Mouse (Mus musculus) forebrain, embryonic 12.5 days (tissue): ENCODE results near the gene Aldoart2. TPM values are rescaled to one million over a fixed set of nuclear protein-coding genes. Genes with fewer than 3 reads are reported as not detected.
A peak's percentile ranks its signal among the peaks of the same experiment; 100 is the strongest.

Experiments used
- ATAC-seq: fragments of 200-750 bp; cut with Nextera tagmentation; 2 replicates; pipeline ENCODE4 v1.8.0; 2017; ENCODE audit warnings: moderate TSS enrichment; ENCODE audit not compliant: low FRiP score
- H3K27ac ChIP-seq: fragments of 300-500 bp; sonication (generic); 2 replicates; pipeline ENCODE4 v1.5.1; 2016; ENCODE audit warnings: mild to moderate bottlenecking
- H3K27me3 ChIP-seq: fragments of 300-500 bp; sonication (generic); 2 replicates; pipeline ENCODE4 v1.6.1; 2016; ENCODE audit warnings: mild to moderate bottlenecking
- H3K36me3 ChIP-seq: fragments of 300-500 bp; sonication (generic); replicated peaks from 2 replicates; pipeline ENCODE4 v1.6.1; 2016; ENCODE audit warnings: mild to moderate bottlenecking
- H3K4me1 ChIP-seq: fragments of 300-500 bp; sonication (generic); 2 replicates; pipeline ENCODE4 v1.6.1; 2016
- H3K4me2 ChIP-seq: fragments of 300-500 bp; sonication (generic); 2 replicates; pipeline ENCODE4 v1.6.1; 2016; ENCODE audit warnings: mild to moderate bottlenecking, moderate library complexity
- H3K4me3 ChIP-seq: fragments of 300-500 bp; sonication (generic); replicated peaks from 2 replicates; pipeline ENCODE4 v1.5.1; 2016; ENCODE audit warnings: mild to moderate bottlenecking
- H3K9ac ChIP-seq: fragments of 300-500 bp; sonication (generic); 2 replicates; pipeline ENCODE4 v1.6.1; 2016; ENCODE audit warnings: mild to moderate bottlenecking
- H3K9me3 ChIP-seq: fragments of 300-500 bp; sonication (generic); 2 replicates; pipeline ENCODE4 v1.6.1; 2016
- WGBS: fragments of 180-500 bp; shearing (Covaris S2); methylation state at CpG from one replicate; pipeline ENCODE4 v1.1.7; 2016; 5-methylcytosine and 5-hydroxymethylcytosine counted together
- polyA plus RNA-seq: library from polyadenylated mRNA; unstranded; fragments of >200 nt; fragmentation: Nextera tagmentation; extraction: Ambion mirVana; gene quantifications from 2 replicates; pipeline ENCODE4 v1.2.1, GENCODE M21; 2016

The Aldoart2 gene
- polyA plus RNA-seq, 1 experiment from 2014 or later = not detected

DNA sequence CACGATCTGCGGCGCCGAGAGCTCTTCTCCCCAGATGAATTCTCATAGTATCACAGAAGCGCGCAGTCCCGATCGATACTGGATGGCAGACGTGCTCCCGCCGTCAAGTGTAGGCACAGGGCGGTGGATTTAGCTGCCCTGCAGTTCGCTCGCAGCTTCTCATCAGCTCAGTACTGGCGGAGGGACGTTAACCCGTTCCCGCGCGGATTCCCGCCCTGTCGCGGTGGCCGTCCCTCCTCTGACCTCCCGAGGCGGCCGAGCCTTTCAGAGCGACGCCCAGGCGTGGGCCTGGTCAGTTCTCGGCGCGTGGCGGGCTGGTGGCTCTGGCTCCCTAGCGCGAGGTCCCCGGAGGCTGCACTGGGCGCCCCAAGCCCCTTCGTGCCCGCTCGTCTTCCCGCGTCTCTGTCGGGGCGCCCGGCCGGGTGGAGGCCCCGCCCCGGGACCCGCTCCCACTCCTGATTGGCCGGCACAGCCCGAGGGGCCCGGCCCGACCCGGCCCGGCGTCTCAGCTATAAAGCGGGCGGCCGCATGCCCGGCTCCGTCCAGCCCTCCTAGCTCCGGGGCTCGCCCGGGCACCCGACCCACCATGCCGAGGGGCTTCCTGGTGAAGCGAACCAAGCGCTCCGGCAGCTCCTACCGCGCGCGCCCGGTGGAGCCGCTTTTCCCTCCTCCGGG, 34.0 kb downstream of the Aldoart2 start, which contains the start of gene Insm2:
TSS of gene Insm2 (plus strand) at position 541 of the 675 bp plus-strand sequence.
- Histone ChIP-seq H3K36me3 (no peaks in the 10 kb centered on the region), H3K4me2 (peak within 1 kb of the TSS; percentile 93), H3K27ac (no peak within 1 kb of the TSS), H3K27me3 (peaks cover 77% of the 10 kb centered on the region), H3K4me1 (peaks cover 28% of the 10 kb centered on the region), H3K4me3 (peak within 1 kb of the TSS; percentile 53), H3K9ac (peak within 1 kb of the TSS; percentile 40), H3K9me3 (no peaks in the 10 kb centered on the region)
- ATAC-seq = peak; percentile 81
- WGBS = under 1% methylated on average over 64 of the region's 77 CpGs

DNA sequence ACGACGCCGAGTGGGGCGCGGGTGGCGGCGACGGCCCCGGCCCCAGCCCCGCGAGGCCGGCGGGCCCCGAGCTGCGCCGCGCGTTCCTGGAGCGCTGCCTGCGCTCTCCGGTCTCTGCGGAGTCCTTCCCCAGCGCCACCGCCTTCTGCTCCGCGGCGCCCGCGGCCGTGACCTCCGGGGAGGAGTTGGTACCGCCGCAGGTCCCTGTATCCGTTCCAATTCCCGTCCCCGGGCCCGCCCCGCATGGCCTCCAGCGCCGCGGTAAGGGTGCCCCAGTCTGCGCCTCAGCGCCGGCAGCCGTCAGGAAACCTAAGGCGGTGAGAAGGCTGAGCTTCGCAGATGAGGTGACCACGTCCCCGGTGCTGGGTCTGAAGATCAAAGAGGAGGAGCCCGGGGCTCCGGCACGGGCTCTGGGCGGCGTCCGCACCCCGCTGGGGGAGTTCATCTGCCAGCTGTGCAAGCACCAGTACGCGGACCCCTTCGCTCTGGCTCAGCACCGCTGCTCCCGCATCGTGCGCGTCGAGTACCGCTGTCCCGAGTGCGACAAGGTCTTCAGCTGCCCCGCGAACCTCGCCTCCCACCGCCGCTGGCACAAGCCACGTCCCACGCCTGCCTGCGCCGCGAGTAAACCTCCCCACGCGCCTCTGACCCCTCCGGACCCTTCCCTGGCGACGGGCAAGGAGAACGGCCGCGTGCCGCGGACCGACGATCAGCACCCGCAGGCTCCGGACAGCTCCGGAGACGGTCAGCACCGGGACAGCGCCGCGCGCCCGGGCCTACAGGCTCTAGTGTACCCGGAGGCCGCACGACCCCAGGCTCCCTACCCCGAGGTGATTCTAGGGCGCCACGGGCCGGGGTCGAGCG, 34.8 kb downstream of the Aldoart2 start:
- 1% methylated on average over 106 of the region's 109 CpGs for WGBS
- Histone ChIP-seq H3K4me3 (peak overlapping the region; percentile 53), H3K27me3 (peaks cover 69% of the 10 kb centered on the region), H3K36me3 (no peaks in the 10 kb centered on the region), H3K9me3 (no peaks in the 10 kb centered on the region), H3K9ac (peak overlapping the region; percentile 40; the same call in 1 of the 2 replicates), H3K4me2 (peak overlapping the region; percentile 93), H3K4me1 (peaks cover 28% of the 10 kb centered on the region), H3K27ac (no peak overlapping the region)
- ATAC-seq = peak; percentile 59

DNA sequence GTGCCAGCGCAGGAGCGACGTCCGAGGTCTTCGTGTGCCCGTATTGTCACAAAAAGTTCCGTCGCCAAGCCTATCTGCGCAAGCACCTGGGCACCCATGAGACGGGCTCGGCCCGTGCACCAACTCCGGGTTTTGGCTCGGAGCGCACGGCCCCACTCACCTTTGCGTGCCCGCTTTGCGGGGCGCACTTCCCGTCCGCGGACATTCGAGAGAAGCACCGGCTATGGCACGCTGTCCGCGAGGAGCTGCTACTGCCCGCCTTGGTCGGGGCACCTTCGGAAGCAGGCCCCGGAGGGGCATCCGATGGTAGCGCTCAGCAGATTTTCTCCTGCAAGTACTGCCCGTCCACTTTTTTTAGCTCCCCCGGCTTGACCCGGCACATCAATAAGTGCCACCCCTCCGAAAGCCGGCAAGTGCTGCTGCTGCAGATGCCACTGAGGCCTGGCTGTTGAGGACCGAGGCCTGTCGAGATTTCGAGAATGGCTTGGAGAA, 35.5 kb downstream of the Aldoart2 start:
- ATAC-seq = peak; percentile 10; the same call in 1 of the 2 replicates
- Histone ChIP-seq H3K27ac (no peak overlapping the region), H3K4me2 (peak overlapping the region; percentile 93), H3K4me3 (peak overlapping the region; percentile 53), H3K9me3 (no peaks in the 10 kb centered on the region), H3K36me3 (no peaks in the 10 kb centered on the region), H3K9ac (peak overlapping the region; percentile 40; the same call in 1 of the 2 replicates), H3K27me3 (peaks cover 65% of the 10 kb centered on the region), H3K4me1 (peaks cover 32% of the 10 kb centered on the region)
- WGBS = 3% methylated on average over 42 of the region's 42 CpGs

DNA sequence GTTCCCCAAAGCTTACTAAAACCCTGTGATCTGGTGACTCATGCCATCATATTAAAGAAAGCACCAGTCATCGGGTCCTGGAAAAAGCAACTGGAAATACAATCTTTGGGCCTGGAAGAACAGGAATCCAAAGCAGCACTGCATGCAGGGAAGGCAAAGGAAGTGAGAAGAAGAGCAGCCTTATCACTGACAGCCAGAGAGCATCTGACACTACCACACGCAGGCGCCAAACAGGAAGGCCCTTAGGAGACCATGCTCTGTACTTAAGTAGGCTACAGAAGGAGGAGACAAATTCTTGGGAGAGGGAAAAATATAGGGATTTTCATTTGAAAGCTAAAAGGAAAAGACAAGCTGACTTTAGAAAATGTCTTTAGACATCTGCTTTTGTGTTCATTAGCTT, 39.4 kb downstream of the Aldoart2 start:
- Histone ChIP-seq H3K27ac (no peak overlapping the region), H3K36me3 (no peaks in the 10 kb centered on the region), H3K9ac (no peak overlapping the region), H3K4me1 (peaks cover 24% of the 10 kb centered on the region), H3K9me3 (no peaks in the 10 kb centered on the region), H3K4me2 (no peak overlapping the region), H3K27me3 (peaks cover 28% of the 10 kb centered on the region), H3K4me3 (no peak overlapping the region)
- 80% methylated on average over 3 of the region's 3 CpGs for WGBS
- ATAC-seq = no peak

DNA sequence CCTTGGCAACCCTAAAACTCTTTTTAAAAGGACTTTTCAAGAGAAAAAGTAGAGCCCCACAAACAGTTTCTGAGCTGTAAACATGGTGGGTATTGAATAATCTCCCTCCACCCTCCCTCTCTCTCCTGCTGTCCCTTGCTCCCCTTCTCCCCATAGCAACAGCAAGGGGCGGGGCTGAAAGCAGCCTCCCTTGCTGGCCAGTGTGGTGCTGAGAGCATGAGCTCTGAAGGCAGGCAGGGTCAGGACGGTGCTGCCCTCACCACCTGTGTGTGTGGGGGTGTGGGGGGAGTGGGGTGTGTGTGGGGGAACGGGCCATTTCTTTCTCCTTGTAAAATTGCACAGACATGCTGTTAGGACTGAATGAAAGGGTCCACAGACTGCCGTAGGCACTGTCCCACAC, 42.9 kb downstream of the Aldoart2 start:
- Histone ChIP-seq H3K27me3 (0 out of 2 replicates have a peak, but pooled peaks cover 3% of the 10 kb centered on the region), H3K27ac (no peak overlapping the region), H3K4me2 (no peak overlapping the region), H3K4me3 (no peak overlapping the region), H3K9me3 (no peaks in the 10 kb centered on the region), H3K4me1 (peaks cover 8% of the 10 kb centered on the region), H3K36me3 (no peaks in the 10 kb centered on the region), H3K9ac (no peak overlapping the region)
- WGBS = 17% methylated on average over 4 of the region's 4 CpGs
- ATAC-seq = peak; percentile 75

DNA sequence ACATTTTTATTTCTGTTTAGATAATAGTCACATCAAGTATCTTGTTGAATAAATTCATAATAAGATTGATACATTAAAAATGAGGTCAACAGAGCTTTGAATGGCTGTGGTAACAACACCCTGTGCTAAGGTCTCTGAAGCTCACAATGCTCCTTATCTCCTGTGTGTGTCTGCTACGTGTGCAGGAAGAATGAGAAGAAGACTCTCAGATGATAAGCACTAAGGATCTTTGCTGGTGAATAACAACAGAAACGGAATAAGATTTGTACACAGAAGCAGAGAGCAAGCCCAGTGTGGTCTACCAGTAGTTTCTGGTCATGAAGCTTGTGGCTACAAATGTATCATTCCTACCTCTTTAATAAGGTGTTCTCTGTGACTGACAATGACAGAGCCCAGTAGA, 45.8 kb downstream of the Aldoart2 start:
- Histone ChIP-seq H3K27ac (no peak overlapping the region), H3K9me3 (no peaks in the 10 kb centered on the region), H3K9ac (no peak overlapping the region), H3K4me1 (peaks cover 7% of the 10 kb centered on the region), H3K36me3 (no peaks in the 10 kb centered on the region), H3K4me3 (no peak overlapping the region), H3K4me2 (no peak overlapping the region), H3K27me3 (no peaks in the 10 kb centered on the region)
- 84% methylated on average over 2 of the region's 2 CpGs for WGBS
- ATAC-seq = no peak

Other genes with a start within 250 kb of the Aldoart2 start
- gene Psma6, start 181.0 kb upstream of the Aldoart2 start, polyA plus RNA-seq = 425 and 437 TPM in 2 replicates
- gene Nfkbia, start 72.6 kb upstream of the Aldoart2 start, polyA plus RNA-seq = 36.4 and 39.6 TPM in 2 replicates
- gene Insm2, start 34.2 kb downstream of the Aldoart2 start, polyA plus RNA-seq = 2.1 and 2.3 TPM in 2 replicates